Mouse (Mus musculus) left cerebral cortex, adult 2 months (tissue): ENCODE results near the gene Hoxa3. TPM values are rescaled to one million over a fixed set of nuclear protein-coding genes. Genes with fewer than 3 reads are reported as not detected.

Experiments
- DNase-seq, 2 experiments: peaks; one replicate each; pipeline ENCODE4 v3.0.0; 2021 to 2022; ENCODE audit warnings: low spot score in 2 of 2, mixed read lengths in 1 of 2; ENCODE audit errors: extremely low spot score in 1 of 2
- H3K27ac ChIP-seq: fragments of 200-600 bp; 2 replicates; pipeline ENCODE4 v1.8.1; 2022
- H3K4me3 ChIP-seq: fragments of 200-600 bp; 2 replicates; pipeline ENCODE4 v1.8.1; 2022
- CTCF ChIP-seq: fragments of 200-600 bp; IDR thresholded peaks from 2 replicates; pipeline ENCODE4 v1.8.1; 2022; ENCODE audit warnings: antibody characterized with exemption, mild to moderate bottlenecking, moderate library complexity
- intact Hi-C: fragments of 180-260 bp; cut with DNase I; formaldehyde crosslinking; loops from one replicate; pipeline ENCODE4 v1.15.1; 2025
- total RNA-seq, 2 experiments: library from RNA; stranded (reverse); gene quantifications; 2 replicates each; pipeline ENCODE4 v1.2.3; 2021

The Hoxa3 gene
- total RNA-seq, 2 experiments from 2014 or later, result not detected

- TF ChIP-seq CTCF, result peak; percentile 100
- peak within 1 kb of the TSS; percentile 53 for H3K4me3 ChIP-seq
- DNase-seq, result peak; percentile 82
- intact Hi-C loops, result loop anchor here (1.0 to 10.0 kb wide), 4 partner anchors 347 to 1414 kb away; no protein-coding TSS in a partner anchor
- H3K27ac ChIP-seq, result no peak within 1 kb of the TSS
Observed at GRCm38 (mm10) chr6:52221337-52221992, 8.3 kb upstream of the Hoxa3 start, which contains the start of gene Hoxa7. Hoxa7 (minus strand) TSS chr6:52221854.

DNA sequence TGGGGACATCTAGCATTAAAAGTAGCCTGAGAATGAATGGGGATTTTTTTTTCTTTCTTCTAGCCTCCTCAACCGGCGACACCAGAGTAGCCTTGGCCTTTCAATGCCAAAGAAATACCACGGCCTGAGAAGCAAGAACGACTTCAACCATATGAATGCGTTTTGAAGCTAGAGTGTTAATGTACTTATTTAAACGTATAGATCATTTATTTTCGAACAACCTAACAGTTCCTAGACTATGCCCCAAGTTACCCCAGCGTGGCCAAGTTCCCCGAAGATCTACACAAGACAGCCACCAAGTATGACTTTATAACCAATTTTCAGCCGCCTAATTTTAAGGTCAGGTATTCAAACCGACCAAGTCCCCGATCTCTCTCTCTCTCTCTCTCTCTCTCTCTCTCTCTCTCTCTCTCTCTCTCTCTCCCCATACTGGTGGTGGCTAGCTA is 7.8 kb upstream of the Hoxa3 start:
- intact Hi-C loops, result loop anchor here (1.0 to 10.0 kb wide), 4 partner anchors 346 to 1414 kb away; no protein-coding TSS in a partner anchor
- Histone ChIP-seq H3K27ac (no peak overlapping the region), H3K4me3 (peak overlapping the region; percentile 53; the same call in 1 of the 2 replicates)
- no peak for DNase-seq
- no peak for TF ChIP-seq CTCF

DNA sequence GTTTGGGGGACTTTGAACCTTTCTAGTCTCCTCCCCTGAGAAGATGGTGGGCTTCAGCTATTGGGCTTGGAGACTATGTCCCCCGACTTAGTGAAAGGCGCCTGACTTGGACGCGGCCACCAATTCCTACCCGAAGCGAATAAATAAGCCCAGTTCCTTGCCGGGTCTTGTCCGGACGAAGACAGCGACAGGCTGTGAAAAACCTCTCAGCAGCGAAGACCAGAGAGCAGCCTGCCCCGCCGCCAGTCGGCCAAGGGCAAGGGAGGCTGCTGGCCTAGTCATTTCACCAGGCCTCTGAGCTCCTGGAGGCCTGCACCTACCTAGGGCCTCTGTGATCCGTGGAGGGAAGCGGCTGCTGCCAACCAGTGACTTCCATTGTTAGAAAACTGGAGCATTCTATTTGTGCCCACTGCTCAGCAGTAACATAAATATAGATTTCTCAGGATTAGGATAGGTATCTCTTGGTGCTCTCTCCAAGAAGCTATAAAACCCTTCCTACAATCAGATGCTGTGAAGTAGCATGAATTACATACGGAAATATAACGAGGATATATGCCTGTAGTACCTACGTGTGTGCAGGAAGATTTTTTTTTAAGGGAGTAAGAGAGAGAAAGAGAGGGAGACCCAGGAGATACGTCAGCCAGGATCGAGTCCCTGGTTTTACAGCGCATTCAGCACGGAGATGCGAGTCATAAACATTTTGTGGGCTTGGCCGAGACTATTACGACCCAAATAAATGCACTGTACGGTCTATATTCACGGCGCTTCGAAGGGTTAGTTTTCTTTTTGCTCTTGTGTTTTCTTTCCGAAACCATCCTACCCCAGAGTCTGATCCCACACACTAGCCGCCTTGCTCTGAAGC is 7.1 kb upstream of the Hoxa3 start:
- Histone ChIP-seq H3K4me3 (no peak overlapping the region), H3K27ac (no peak overlapping the region)
- no peak for TF ChIP-seq CTCF
- no peak for DNase-seq
- intact Hi-C loops, result loop anchor here (2.0 to 10.0 kb wide), 3 partner anchors 345 to 1413 kb away; no protein-coding TSS in a partner anchor

- no peak for DNase-seq
- Histone ChIP-seq H3K27ac (no peak overlapping the region), H3K4me3 (no peak overlapping the region)
- intact Hi-C loops, result loop anchor here (5.0 kb wide), 1 partner anchor 212 kb away; no protein-coding TSS in a partner anchor
- TF ChIP-seq CTCF, result no peak
Observed at GRCm38 (mm10) chr6:52219234-52219942, 6.3 kb upstream of the Hoxa3 start.

GRCm38 (mm10) chr6:52218643-52219215 is 5.6 kb upstream of the Hoxa3 start:
- intact Hi-C loops, result loop anchor here (5.0 kb wide), 1 partner anchor 211 kb away; no protein-coding TSS in a partner anchor
- TF ChIP-seq CTCF, result no peak

GRCm38 (mm10) chr6:52217895-52218642 is 4.9 kb upstream of the Hoxa3 start:
- DNase-seq, result no peak
- TF ChIP-seq CTCF, result no peak
- no peak overlapping the region for H3K27ac ChIP-seq
- no peak overlapping the region for H3K4me3 ChIP-seq
- intact Hi-C loops, result loop anchor here (5.0 kb wide), 1 partner anchor 211 kb away; no protein-coding TSS in a partner anchor

More at GRCm38 (mm10) chr6:52218643-52219215, 5.6 kb upstream of the Hoxa3 start:
- no peak overlapping the region for H3K4me3 ChIP-seq
- no peak for DNase-seq
- no peak overlapping the region for H3K27ac ChIP-seq

DNA sequence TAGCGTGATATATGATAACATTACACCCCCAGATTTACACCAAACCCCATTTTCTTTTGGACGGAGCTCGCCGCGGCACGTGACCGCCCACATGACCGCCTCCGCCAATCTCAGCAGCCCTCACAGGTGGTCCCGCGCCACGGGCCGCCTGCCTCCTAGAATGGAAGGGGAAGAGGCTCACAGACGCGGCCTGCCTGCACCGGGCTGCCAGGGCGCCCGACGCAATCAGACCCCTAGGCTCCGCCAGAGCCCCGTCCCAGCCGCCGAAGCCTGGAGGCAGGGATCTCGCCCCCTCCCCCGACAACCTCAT is 4.3 kb upstream of the Hoxa3 start:
- TF ChIP-seq CTCF, result no peak
- Histone ChIP-seq H3K4me3 (no peak overlapping the region), H3K27ac (no peak overlapping the region)
- no peak for DNase-seq
- intact Hi-C loops, result loop anchor here (5.0 kb wide), 1 partner anchor 210 kb away; no protein-coding TSS in a partner anchor

DNA sequence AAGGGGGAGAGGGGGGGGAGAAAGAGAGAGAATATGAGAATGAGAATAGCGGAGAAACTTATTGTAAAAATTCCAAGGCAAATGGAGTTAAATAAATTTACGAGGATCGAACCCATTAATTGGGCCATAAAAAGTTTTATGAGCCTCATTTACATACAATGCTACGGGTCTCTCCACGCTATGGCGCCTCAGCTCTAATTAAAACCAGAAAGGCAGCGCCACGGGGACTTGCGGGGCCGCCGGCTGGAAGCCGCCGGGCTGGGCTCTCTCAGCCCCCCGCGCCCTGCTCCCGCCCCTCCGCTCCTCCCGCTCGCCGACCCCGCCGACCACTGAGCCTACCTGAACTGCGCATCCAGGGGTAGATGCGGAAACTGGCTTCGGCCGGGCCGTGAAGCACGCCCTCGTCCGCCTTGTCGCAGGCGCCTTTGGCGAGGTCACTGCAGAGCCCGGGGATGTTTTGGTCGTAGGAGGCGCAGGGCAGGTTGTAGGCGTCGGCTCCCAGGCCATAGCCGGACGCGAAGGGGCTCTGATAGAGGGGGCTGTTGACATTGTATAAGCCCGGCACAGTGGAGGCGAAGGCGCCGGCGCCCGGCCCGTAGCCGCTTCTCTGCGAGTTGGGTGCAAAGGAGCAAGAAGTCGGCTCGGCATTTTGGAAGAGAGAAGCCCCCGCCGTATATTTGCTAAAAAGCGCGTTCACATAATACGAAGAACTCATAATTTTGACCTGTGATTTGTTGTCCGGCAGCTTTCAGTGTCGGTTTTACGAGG is 3.7 kb upstream of the Hoxa3 start:
- intact Hi-C loops, result loop anchor here (5.0 kb wide), 1 partner anchor 210 kb away; no protein-coding TSS in a partner anchor
- no peak for TF ChIP-seq CTCF
- Histone ChIP-seq H3K27ac (no peak overlapping the region), H3K4me3 (no peak overlapping the region)
- DNase-seq, result no peak

- no peak for DNase-seq
- no peak for TF ChIP-seq CTCF
- Histone ChIP-seq H3K27ac (no peak overlapping the region), H3K4me3 (no peak overlapping the region)
- intact Hi-C loops, result loop anchor here (5.0 kb wide), 1 partner anchor 209 kb away; no protein-coding TSS in a partner anchor
Observed at GRCm38 (mm10) chr6:52215771-52216535, 2.8 kb upstream of the Hoxa3 start.
